Mouse (Mus musculus) layer of hippocampus, adult 18-20 months (tissue): ENCODE results near the gene Lrrc25. TPM values are rescaled to one million over a fixed set of nuclear protein-coding genes. Genes with fewer than 3 reads are reported as not detected.

Source experiments
- DNase-seq, 2 experiments: peaks; one replicate each; pipeline ENCODE4 v3.0.0; 2022; ENCODE audit warnings: low spot score in 2 of 2
- total RNA-seq, 2 experiments: library from RNA; stranded (reverse); gene quantifications; 2 replicates each; pipeline ENCODE4 v1.2.3; 2021

The Lrrc25 gene
- total RNA-seq, 2 experiments from 2014 or later = 0.33 to 0.37 TPM

- DNase-seq = peak; percentile 62 to 65
Observed at GRCm38 (mm10) chr8:70598722-70599121, 17.2 kb upstream of the Lrrc25 start.

- DNase-seq = no peak
Observed at GRCm38 (mm10) chr8:70599507-70600290, 16.3 kb upstream of the Lrrc25 start.

- DNase-seq = no peak
Observed at GRCm38 (mm10) chr8:70600473-70601270, 15.3 kb upstream of the Lrrc25 start.

- peak; percentile 84 to 87 for DNase-seq
Observed at GRCm38 (mm10) chr8:70601271-70601649, 14.7 kb upstream of the Lrrc25 start.

GRCm38 (mm10) chr8:70602139-70602811 is 13.7 kb upstream of the Lrrc25 start:
- no peak for DNase-seq

- DNase-seq = no peak
Observed at GRCm38 (mm10) chr8:70604558-70604957, 11.4 kb upstream of the Lrrc25 start.

GRCm38 (mm10) chr8:70605871-70606779 is 9.8 kb upstream of the Lrrc25 start:
- DNase-seq = no peak

- no peak for DNase-seq
Observed at GRCm38 (mm10) chr8:70606780-70607602, 9.0 kb upstream of the Lrrc25 start.

- DNase-seq = no peak
Observed at GRCm38 (mm10) chr8:70607603-70607897, 8.4 kb upstream of the Lrrc25 start.

- DNase-seq = peak; percentile 59 to 72
Observed at GRCm38 (mm10) chr8:70607898-70608748, 7.8 kb upstream of the Lrrc25 start.

GRCm38 (mm10) chr8:70608749-70609367 is 7.1 kb upstream of the Lrrc25 start, which contains the start of gene Ssbp4:
Gene Ssbp4, minus strand, starts transcription at chr8:70608872.
- no peak for DNase-seq

GRCm38 (mm10) chr8:70609368-70609848 is 6.5 kb upstream of the Lrrc25 start:
- peak; percentile 60 to 62 for DNase-seq

GRCm38 (mm10) chr8:70609849-70610795 is 5.8 kb upstream of the Lrrc25 start:
- DNase-seq = peak; percentile 78 to 87

- peak in 1 of 2 experiments; percentile 82 for DNase-seq
Observed at GRCm38 (mm10) chr8:70610796-70611771, 4.9 kb upstream of the Lrrc25 start.

GRCm38 (mm10) chr8:70611849-70612248 is 4.1 kb upstream of the Lrrc25 start:
- DNase-seq = peak; percentile 68 to 90

GRCm38 (mm10) chr8:70613763-70614162 is 2.2 kb upstream of the Lrrc25 start:
- DNase-seq = no peak
